Mouse (Mus musculus) liver, embryonic 11.5 days (tissue): Measurements from ENCODE around the gene Samd4. TPM values are rescaled to one million over a fixed set of nuclear protein-coding genes. Genes with fewer than 3 reads are reported as not detected.

Experiments
- ATAC-seq: fragments of 200-750 bp; cut with Nextera tagmentation; replicated peaks from 2 replicates; pipeline ENCODE4 v1.8.0; 2017; ENCODE audit warnings: moderate number of reproducible peaks, mild to moderate bottlenecking, moderate TSS enrichment, moderate library complexity; ENCODE audit not compliant: low FRiP score
- DNase-seq: peaks from one replicate; pipeline ENCODE4 v3.0.0-alpha.2; 2017; ENCODE audit warnings: low spot score
- H3K27ac ChIP-seq: fragments of 300-500 bp; sonication (generic); 2 replicates; pipeline ENCODE4 v1.5.1; 2014; ENCODE audit warnings: mild to moderate bottlenecking, low read depth, low read length, control low read depth
- H3K27me3 ChIP-seq: fragments of 300-500 bp; sonication (generic); replicated peaks from 2 replicates; pipeline ENCODE4 v1.6.1; 2014; ENCODE audit warnings: low read length, mixed read lengths; ENCODE audit not compliant: control insufficient read depth, insufficient read depth
- H3K36me3 ChIP-seq: fragments of 300-500 bp; sonication (generic); 2 replicates; pipeline ENCODE4 v1.6.1; 2014; ENCODE audit warnings: mild to moderate bottlenecking, low read length, moderate library complexity, mixed read lengths; ENCODE audit not compliant: control insufficient read depth, insufficient read depth
- H3K4me1 ChIP-seq: fragments of 300-500 bp; sonication (generic); replicated peaks from 2 replicates; pipeline ENCODE4 v1.6.1; 2014; ENCODE audit warnings: low read length, mixed read lengths; ENCODE audit not compliant: control insufficient read depth, insufficient read depth
- H3K4me2 ChIP-seq: fragments of 300-500 bp; sonication (generic); 2 replicates; pipeline ENCODE4 v1.6.1; 2014; ENCODE audit warnings: mild to moderate bottlenecking, control low read depth, moderate library complexity
- H3K4me3 ChIP-seq: fragments of 300-500 bp; sonication (generic); 2 replicates; pipeline ENCODE4 v1.5.1; 2014; ENCODE audit warnings: low read depth, low read length, control low read depth
- H3K9ac ChIP-seq: fragments of 300-500 bp; sonication (generic); 2 replicates; pipeline ENCODE4 v1.6.1; 2014; ENCODE audit warnings: low read depth, low read length, control low read depth
- H3K9me3 ChIP-seq: fragments of 300-500 bp; sonication (generic); 2 replicates; pipeline ENCODE4 v1.6.1; 2016; ENCODE audit warnings: low read length, inconsistent platforms, mixed read lengths; ENCODE audit not compliant: control insufficient read depth
- WGBS: fragments of 180-500 bp; shearing (Covaris S2); extraction: QIAGEN DNeasy Blood & Tissue Kit; methylation state at CpG from one replicate; pipeline ENCODE4 v1.1.7; 2014; 5-methylcytosine and 5-hydroxymethylcytosine counted together
- polyA plus RNA-seq: library from polyadenylated mRNA; unstranded; fragments of >200 nt; fragmentation: Nextera tagmentation; extraction: Ambion mirVana; gene quantifications from 2 replicates; pipeline ENCODE4 v1.2.1, GENCODE M21; 2014

The Samd4 gene
- polyA plus RNA-seq, 1 experiment from 2014 or later: 1.1 TPM

DNA sequence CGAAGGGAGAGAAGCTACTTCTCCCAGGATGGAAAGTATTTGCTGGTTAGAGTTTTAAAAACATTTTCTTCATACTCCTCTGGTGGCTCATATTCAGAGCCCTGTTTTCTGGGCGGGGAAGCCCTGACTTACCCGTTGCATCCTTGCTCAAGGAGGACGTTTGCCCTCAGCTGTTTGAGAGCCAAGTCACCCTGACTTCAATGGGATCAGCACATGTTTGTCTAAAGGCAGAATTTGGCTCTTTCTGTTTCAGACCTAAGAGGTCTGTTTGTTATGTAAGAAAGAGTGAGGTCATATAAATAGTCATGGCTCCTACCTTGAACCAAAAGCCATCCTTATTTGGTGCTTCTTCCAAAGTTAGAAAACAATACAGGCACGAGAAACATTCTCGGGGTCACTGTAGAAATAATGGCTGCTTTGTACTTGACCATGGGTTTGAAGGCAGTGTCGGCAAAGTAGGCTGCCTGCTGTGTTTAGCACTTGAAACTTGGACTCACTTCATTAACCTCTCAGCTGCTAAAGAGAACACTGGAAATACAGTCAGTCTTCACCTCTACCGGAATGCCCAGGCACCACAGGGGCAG lies 102.0 kb downstream of the Samd4 start:
- ATAC-seq: no peak
- WGBS: 79% methylated on average over 8 of the region's 8 CpGs
- Histone ChIP-seq H3K9ac (no peak overlapping the region), H3K9me3 (no peaks in the 10 kb centered on the region), H3K4me3 (no peak overlapping the region), H3K27me3 (no peaks in the 10 kb centered on the region), H3K4me1 (no peaks in the 10 kb centered on the region), H3K36me3 (no peaks in the 10 kb centered on the region), H3K27ac (no peak overlapping the region), H3K4me2 (no peak overlapping the region)
- no peak for DNase-seq

GRCm38 (mm10) chr14:46989694-46990093 lies 107.0 kb downstream of the Samd4 start:
- no peak overlapping the region for H3K9ac ChIP-seq
- H3K4me2 ChIP-seq: no peak overlapping the region
- no peaks in the 10 kb centered on the region for H3K36me3 ChIP-seq
- WGBS: 48% methylated on average over 4 of the region's 4 CpGs
- DNase-seq: no peak
- H3K27me3 ChIP-seq: no peaks in the 10 kb centered on the region
- no peak for ATAC-seq
- no peak overlapping the region for H3K27ac ChIP-seq
- no peak overlapping the region for H3K4me3 ChIP-seq
- no peaks in the 10 kb centered on the region for H3K4me1 ChIP-seq
- no peaks in the 10 kb centered on the region for H3K9me3 ChIP-seq

DNA sequence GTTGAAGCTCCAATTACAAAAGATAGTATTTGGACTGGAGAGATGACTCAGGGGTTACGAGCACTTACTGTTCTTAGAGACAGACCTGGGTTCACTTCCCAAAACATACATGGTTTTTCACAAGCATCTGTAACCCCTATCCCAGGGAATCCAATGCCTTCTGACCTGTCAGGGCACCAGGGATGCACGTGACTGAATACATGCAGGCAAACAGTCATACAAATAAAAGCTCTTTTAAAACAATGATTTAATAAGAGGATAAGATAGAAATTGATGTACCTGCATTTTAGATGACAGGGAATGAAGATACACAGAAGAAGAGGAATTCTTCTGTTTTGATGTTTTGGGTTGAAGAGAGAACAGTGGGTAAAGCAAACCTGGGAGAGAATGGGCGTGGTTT lies 107.8 kb downstream of the Samd4 start:
- ATAC-seq: no peak
- 74% methylated on average over 3 of the region's 3 CpGs for WGBS
- no peaks in the 10 kb centered on the region for H3K27me3 ChIP-seq

GRCm38 (mm10) chr14:46994704-46995103 lies 112.0 kb downstream of the Samd4 start:
- Histone ChIP-seq H3K36me3 (no peaks in the 10 kb centered on the region), H3K9me3 (no peaks in the 10 kb centered on the region), H3K4me2 (no peak overlapping the region), H3K27me3 (no peaks in the 10 kb centered on the region), H3K4me1 (no peaks in the 10 kb centered on the region), H3K4me3 (no peak overlapping the region), H3K27ac (no peak overlapping the region), H3K9ac (no peak overlapping the region)
- WGBS: 64% methylated on average over 7 of the region's 7 CpGs
- ATAC-seq (no peak), DNase-seq (no peak)

More for the DNA sequence above, 107.8 kb downstream of the Samd4 start:
- H3K36me3 ChIP-seq: no peaks in the 10 kb centered on the region
- no peaks in the 10 kb centered on the region for H3K4me1 ChIP-seq
- H3K4me2 ChIP-seq: no peak overlapping the region
- H3K9ac ChIP-seq: no peak overlapping the region
- no peak overlapping the region for H3K27ac ChIP-seq
- no peaks in the 10 kb centered on the region for H3K9me3 ChIP-seq
- H3K4me3 ChIP-seq: no peak overlapping the region
- DNase-seq: no peak

DNA sequence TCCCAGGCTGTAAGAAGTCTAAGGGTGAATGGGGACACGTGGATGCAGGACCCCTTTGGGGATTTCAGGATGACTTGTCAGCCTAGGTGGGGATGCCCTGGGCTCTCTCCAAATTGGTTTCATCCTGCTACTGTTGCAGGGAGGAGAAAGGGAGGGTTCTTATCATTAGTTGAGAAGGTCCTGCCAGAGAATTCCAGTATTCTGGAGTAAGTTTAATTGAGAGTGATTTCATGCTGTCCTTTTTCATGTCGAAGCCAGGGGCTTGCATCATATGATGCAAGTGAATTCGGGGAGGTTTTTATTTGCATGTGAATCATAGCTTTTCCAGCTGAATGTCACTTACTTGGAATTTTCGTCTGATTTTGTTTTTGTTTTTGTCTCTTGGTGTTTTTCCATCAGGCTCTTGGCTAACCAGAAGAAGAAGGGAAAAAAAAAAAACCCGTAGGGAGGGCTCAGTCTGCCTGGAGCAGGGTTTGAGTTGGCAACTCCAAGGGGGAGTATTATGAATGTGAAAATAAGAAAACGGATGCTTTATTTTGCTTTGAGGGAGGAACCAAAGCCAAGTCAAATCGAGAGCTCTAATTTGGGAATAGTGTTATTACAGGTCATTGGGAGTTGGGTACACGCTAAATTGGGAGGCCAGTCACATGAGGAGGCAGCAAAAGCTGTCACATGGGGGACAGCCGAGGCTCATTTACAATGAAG lies 116.8 kb downstream of the Samd4 start:
- WGBS: 68% methylated on average over 9 of the region's 9 CpGs
- Histone ChIP-seq H3K4me3 (no peak overlapping the region), H3K4me1 (no peaks in the 10 kb centered on the region), H3K9ac (no peak overlapping the region), H3K27ac (no peak overlapping the region), H3K9me3 (no peaks in the 10 kb centered on the region), H3K4me2 (no peak overlapping the region), H3K36me3 (no peaks in the 10 kb centered on the region), H3K27me3 (no peaks in the 10 kb centered on the region)
- DNase-seq (no peak), ATAC-seq (no peak)

DNA sequence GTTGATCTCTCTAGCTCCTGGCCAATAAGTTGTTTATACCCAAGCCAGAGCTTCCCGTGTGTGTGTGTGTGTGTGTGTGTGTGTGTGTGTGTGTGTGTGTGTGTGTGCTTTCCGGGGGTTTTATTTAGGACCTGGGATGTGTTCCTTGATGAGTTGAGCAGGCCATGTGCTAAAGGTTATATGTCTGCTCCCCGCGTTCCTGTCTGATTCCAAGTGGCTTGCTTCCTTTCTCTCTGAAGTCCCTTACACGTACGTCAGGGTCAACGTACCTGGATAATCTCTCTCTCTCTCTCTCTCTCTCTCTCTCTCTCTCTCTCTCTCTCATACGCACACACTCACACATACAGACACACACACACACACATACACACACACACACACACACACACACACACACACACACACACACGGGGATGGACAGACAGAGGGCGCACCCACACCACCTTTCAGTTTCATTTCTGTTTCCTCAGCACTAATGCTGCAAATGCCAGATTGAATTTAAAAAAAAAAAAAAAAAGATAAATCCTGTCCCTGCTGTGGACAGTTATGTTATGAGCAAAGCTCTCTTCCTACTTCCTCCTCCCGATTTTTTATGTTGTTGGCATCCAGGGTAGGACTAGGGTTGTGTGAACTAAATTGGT lies 117.6 kb downstream of the Samd4 start:
- Histone ChIP-seq H3K9ac (no peak overlapping the region), H3K27ac (no peak overlapping the region), H3K4me2 (no peak overlapping the region), H3K9me3 (no peaks in the 10 kb centered on the region), H3K27me3 (no peaks in the 10 kb centered on the region), H3K4me3 (no peak overlapping the region), H3K36me3 (no peaks in the 10 kb centered on the region), H3K4me1 (no peaks in the 10 kb centered on the region)
- DNase-seq (no peak), ATAC-seq (no peak)
- 72% methylated on average over 11 of the region's 11 CpGs for WGBS

DNA sequence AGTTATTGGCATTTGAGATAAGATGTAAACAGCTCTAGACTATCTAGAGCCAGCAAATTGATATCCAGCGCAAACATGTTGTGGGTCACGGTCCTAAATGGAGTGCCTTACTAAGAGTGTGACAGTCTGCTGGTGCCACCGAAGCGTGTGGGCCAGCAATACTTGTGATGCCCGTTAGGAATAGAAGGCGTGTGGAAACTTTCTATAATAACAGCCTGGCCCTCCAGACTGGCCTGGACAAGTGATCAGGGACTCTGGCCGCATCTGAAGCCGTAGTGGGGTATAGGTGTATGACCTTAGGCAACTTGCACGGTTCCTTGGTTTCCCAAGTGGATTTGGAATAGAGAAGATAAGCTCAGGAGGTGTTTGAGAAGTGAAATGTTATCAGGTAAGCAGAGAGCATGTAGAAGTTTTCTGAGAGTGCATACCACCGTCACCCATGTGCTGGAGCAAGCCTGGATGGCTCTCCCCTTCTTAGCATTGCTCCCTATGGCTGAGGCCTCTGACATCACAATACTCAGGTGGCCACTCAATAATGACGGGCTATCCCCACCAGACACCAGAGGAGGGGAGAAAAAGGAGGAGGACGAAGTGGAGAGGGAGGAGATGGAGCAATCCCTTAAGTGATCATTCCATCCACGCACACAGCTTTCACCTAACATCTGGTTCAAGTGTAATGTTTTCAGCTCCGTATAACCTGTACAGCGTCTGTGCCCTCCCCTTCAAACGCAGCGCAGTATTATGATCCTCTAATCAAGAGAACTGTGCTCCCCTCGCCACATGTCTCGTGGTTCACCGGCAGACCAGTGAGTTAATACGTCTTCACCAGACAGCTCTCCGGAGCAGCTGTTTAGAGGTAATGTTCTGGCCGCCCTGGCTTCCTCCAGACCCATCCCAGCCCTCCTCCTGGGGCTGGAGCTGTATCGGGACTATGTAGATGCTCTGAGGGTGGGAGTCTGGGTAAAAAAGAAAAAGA lies 118.4 kb downstream of the Samd4 start:
- H3K4me3 ChIP-seq: no peak overlapping the region
- DNase-seq (no peak), ATAC-seq (no peak)
- H3K36me3 ChIP-seq: no peaks in the 10 kb centered on the region
- H3K9me3 ChIP-seq: no peaks in the 10 kb centered on the region
- no peak overlapping the region for H3K4me2 ChIP-seq
- H3K27me3 ChIP-seq: no peaks in the 10 kb centered on the region
- 68% methylated on average over 24 of the region's 24 CpGs for WGBS
- H3K9ac ChIP-seq: no peak overlapping the region
- H3K27ac ChIP-seq: no peak overlapping the region
- no peaks in the 10 kb centered on the region for H3K4me1 ChIP-seq

DNA sequence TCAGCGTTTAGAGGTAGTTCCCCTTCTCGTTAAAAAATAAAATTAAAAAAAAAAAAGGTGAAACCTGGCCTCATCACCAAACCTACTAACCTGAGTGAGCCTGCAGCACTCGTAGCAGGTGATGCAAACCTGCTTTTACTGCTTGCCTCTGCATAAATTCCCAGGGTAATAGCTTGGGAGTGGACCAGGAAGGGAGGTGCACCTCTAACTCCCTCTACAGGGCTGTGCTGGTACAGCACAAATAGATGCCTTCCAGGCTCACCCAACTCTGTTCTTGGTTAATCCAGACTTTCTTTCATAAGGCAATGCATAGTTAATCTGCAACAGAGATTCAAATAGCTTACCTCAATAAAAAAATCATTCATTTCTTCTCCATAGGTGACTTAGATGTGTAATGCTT lies 121.5 kb downstream of the Samd4 start:
- H3K27me3 ChIP-seq: no peaks in the 10 kb centered on the region
- no peak overlapping the region for H3K27ac ChIP-seq
- no peak overlapping the region for H3K4me2 ChIP-seq
- no peak overlapping the region for H3K4me3 ChIP-seq
- H3K4me1 ChIP-seq: no peaks in the 10 kb centered on the region
- H3K9ac ChIP-seq: no peak overlapping the region
- ATAC-seq (no peak), DNase-seq (no peak)
- no peaks in the 10 kb centered on the region for H3K36me3 ChIP-seq
- 19% methylated on average over 3 of the region's 3 CpGs for WGBS
- H3K9me3 ChIP-seq: no peaks in the 10 kb centered on the region
